Mouse (Mus musculus) neutrophil, adult 5-6 weeks (primary cell): ENCODE results near the gene Ppa1. TPM values are rescaled to one million over a fixed set of nuclear protein-coding genes. Genes with fewer than 3 reads are reported as not detected.

Experiments used
- ATAC-seq: fragments of 151-379, 151-347 bp; 2 replicates; pipeline ENCODE4 v1.8.0; 2017; ENCODE audit warnings: mild to moderate bottlenecking, moderate TSS enrichment; ENCODE audit not compliant: insufficient number of reproducible peaks, poor library complexity, low FRiP score, severe bottlenecking; ENCODE audit errors: extremely low read depth
- total RNA-seq: library from RNA; stranded (forward); fragments of 200-1000 nt; gene quantifications from 2 replicates; pipeline ENCODE4 v1.2.3, GENCODE M21; 2017

Gene Ppa1
- total RNA-seq, 1 experiment from 2014 or later, result 10.0 TPM

DNA sequence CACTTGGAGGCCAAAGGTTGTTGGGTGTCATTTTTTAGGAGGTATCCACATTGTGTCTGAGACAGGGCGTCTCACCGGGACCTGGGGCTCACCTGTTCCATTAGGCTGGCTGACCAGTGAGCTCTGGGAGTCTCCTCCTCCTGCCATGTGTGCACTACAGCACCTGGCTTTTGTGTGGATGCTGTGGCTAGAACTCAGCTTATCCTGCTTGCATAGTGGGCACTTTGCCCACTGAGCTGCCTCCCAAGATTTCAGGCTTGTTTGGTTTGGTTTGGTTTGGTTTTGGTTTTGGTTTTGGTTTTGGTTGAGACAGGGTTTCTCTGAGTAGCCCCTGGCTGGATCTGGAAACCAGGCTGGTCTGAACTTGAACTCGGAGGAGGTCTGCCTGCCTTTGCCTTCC, 73.9 kb downstream of the Ppa1 start:
- no peak for ATAC-seq

DNA sequence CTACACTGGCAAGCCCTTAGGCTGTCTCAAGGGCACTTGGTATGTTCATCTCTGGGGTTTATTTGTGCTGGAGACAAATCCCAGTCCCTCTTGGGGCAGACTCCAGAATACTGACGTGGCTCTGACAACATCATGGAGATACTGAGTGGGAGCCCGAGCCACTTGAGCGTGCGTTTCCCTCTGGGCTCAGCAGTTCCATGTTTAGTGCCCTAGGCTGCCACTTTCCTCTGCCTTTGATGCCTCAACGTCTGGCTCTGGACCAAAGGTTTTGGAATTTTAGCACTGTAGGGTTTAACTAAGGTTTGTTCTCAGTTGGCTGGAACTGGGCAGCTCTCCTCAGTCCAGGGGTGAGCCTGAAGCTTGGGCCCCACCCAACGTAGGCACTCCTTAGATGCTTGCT, 74.9 kb downstream of the Ppa1 start:
- no peak for ATAC-seq

Other genes starting within 250 kb of the Ppa1 start
- not detected in 2 replicates for gene Nodal, start 230.6 kb upstream of the Ppa1 start, total RNA-seq
- 22.7 and 24.3 TPM in 2 replicates for gene Eif4ebp2, start 195.9 kb upstream of the Ppa1 start, total RNA-seq
- 1.5 and 2.9 TPM in 2 replicates for gene Lrrc20, start 172.8 kb upstream of the Ppa1 start, total RNA-seq
- not detected in 2 replicates for gene Npffr1, start 53.1 kb upstream of the Ppa1 start, total RNA-seq
- gene Sar1a, start 31.7 kb downstream of the Ppa1 start, total RNA-seq, result 99.3 and 110 TPM in 2 replicates
- gene Tysnd1, start 47.0 kb downstream of the Ppa1 start, total RNA-seq, result 7.1 and 8.7 TPM in 2 replicates
- gene Aifm2, start 66.7 kb downstream of the Ppa1 start, total RNA-seq, result 1.2 and 2.8 TPM in 2 replicates
- gene H2afy2, start 135.6 kb downstream of the Ppa1 start, total RNA-seq, result not detected in 2 replicates